Mouse (Mus musculus): ENCODE measurements around the gene Vax2.
A peak's percentile ranks its signal among the peaks of the same experiment; 100 is the strongest.

GRCm38 (mm10) chr6:83693835-83694234 lies 17.2 kb upstream of the Vax2 start:
- TF ChIP-seq CTCF (IDR thresholded peaks at IDR 0.05; ENCODE audit: low read depth), result peak; percentile 83
- TF ChIP-seq EP300 (optimal IDR thresholded peaks at IDR 0.05), result no peak
